Mouse (Mus musculus) urinary bladder, adult 2 months (tissue): ENCODE data around the gene Olfr463. TPM values are rescaled to one million over a fixed set of nuclear protein-coding genes. Genes with fewer than 3 reads are reported as not detected.

ENCODE experiments used
- DNase-seq: peaks from one replicate; pipeline ENCODE4 v3.0.0; 2022; ENCODE audit warnings: low spot score
- polyA plus RNA-seq: library from polyadenylated mRNA; depleted of rRNA; stranded (reverse); fragments of >200 nt; gene quantifications from 2 replicates; pipeline ENCODE4 v1.2.3, GENCODE M21; 2012; rRNA removed

The Olfr463 gene
- polyA plus RNA-seq, 1 experiment = not detected

DNA sequence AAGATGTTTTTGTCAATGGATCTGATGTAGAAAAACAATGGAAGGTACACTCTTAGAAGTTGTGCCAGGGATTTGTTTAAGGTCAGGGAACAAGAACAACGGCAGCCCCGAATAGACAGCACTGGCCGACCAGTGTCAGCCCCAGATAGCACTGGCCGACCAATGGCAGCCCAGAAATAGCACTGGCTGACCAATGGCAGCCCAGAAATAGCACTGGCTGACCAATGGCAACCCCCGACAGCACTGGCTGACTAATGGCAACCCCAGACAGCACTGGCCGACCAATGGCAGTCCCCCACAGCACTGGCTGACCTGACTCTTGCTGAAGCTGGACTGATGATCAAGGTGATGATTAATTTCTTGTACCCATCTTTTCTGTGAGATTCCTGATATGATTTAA lies 49.3 kb downstream of the Olfr463 start:
- DNase-seq = no peak

DNA sequence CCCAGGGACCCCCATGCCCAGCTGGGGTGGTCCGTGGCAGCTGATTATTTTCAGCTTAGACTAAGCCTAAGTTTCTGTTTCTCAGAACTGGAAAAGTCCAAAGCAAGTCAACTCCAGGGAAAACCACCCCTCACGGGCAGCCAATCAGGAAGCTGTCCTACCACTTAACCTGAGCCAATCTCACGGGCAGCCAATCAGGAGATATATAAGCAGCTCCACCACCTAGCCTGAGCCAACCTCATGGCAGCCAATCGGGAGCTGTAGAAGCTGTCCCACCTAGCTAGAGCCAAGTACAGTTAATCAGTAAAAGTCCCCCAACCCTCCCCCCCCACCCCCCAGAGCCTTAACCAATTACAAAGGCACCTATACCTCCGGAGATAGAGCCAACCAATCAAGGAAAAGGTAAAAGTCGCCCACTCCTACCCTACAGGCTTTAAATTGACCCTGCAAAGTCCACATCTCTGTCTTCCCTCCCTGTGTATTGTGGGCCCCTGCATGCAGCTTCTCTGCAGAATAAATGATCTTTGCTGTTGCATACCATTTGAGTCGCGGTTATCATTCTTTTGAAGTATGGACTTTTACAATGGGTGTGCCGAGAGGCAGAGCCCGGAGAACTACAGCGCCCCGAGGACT lies 50.1 kb downstream of the Olfr463 start:
- DNase-seq = no peak

Other genes with a start within 250 kb of the Olfr463 start
- gene Rnf43, start 234.7 kb downstream of the Olfr463 start, polyA plus RNA-seq = 3.1 and 3.5 TPM in 2 replicates
- gene Supt4a, start 159.8 kb downstream of the Olfr463 start, polyA plus RNA-seq = 94.2 and 98.4 TPM in 2 replicates
- 9.7 and 11.4 TPM in 2 replicates for gene Tspoap1, start 136.8 kb downstream of the Olfr463 start, polyA plus RNA-seq
- 0.46 and 1.1 TPM in 2 replicates for gene Mpo, start 103.8 kb downstream of the Olfr463 start, polyA plus RNA-seq
- not detected in 2 replicates for gene Lpo, start 69.1 kb downstream of the Olfr463 start, polyA plus RNA-seq
- 14.6 and 19.2 TPM in 2 replicates for gene Mks1, start 44.2 kb downstream of the Olfr463 start, polyA plus RNA-seq
- gene Epx, start 21.9 kb downstream of the Olfr463 start, polyA plus RNA-seq = not detected in 2 replicates
- not detected in 2 replicates for gene Olfr462, start 5.1 kb downstream of the Olfr463 start, polyA plus RNA-seq
- gene Olfr464, start 23.6 kb upstream of the Olfr463 start, polyA plus RNA-seq = not detected in 2 replicates
- 99.3 and 124 TPM in 2 replicates for gene Dynll2, start 90.1 kb upstream of the Olfr463 start, polyA plus RNA-seq
- 240 and 325 TPM in 2 replicates for gene Srsf1, start 150.0 kb upstream of the Olfr463 start, polyA plus RNA-seq
- gene Vezf1, start 170.9 kb upstream of the Olfr463 start, polyA plus RNA-seq = 33.6 and 47.4 TPM in 2 replicates
- gene Cuedc1, start 200.7 kb upstream of the Olfr463 start, polyA plus RNA-seq = 62.4 and 86.0 TPM in 2 replicates